Mouse (Mus musculus) kidney, embryonic 15.5 days (tissue): ENCODE results near the gene Ccdc124. TPM values are rescaled to one million over a fixed set of nuclear protein-coding genes. Genes with fewer than 3 reads are reported as not detected.
A peak's percentile ranks its signal among the peaks of the same experiment; 100 is the strongest.

Source experiments
- ATAC-seq: fragments of 200-750 bp; cut with Nextera tagmentation; replicated peaks from 2 replicates; pipeline ENCODE4 v1.8.0; 2017; ENCODE audit warnings: moderate TSS enrichment; ENCODE audit not compliant: low FRiP score
- H3K27ac ChIP-seq: fragments of 300-500 bp; sonication (generic); 2 replicates; pipeline ENCODE4 v1.5.1; 2015; ENCODE audit warnings: mild to moderate bottlenecking, inconsistent platforms
- H3K27me3 ChIP-seq: fragments of 300-500 bp; sonication (generic); 2 replicates; pipeline ENCODE4 v1.6.1; 2015; ENCODE audit warnings: inconsistent platforms
- H3K36me3 ChIP-seq: fragments of 300-500 bp; sonication (generic); 2 replicates; pipeline ENCODE4 v1.6.1; 2015; ENCODE audit warnings: inconsistent platforms
- H3K4me1 ChIP-seq: fragments of 300-500 bp; sonication (generic); 2 replicates; pipeline ENCODE4 v1.6.1; 2015; ENCODE audit warnings: inconsistent platforms
- H3K4me2 ChIP-seq: fragments of 300-500 bp; sonication (generic); 2 replicates; pipeline ENCODE4 v1.6.1; 2015; ENCODE audit warnings: moderate library complexity, mild to moderate bottlenecking, inconsistent platforms
- H3K4me3 ChIP-seq: fragments of 300-500 bp; sonication (generic); replicated peaks from 2 replicates; pipeline ENCODE4 v1.5.1; 2015; ENCODE audit warnings: mild to moderate bottlenecking, inconsistent platforms
- H3K9ac ChIP-seq: fragments of 300-500 bp; sonication (generic); 2 replicates; pipeline ENCODE4 v1.6.1; 2015; ENCODE audit warnings: mild to moderate bottlenecking, inconsistent platforms
- H3K9me3 ChIP-seq: fragments of 300-500 bp; sonication (generic); replicated peaks from 2 replicates; pipeline ENCODE4 v1.6.1; 2016; ENCODE audit warnings: inconsistent platforms
- WGBS: fragments of 180-500 bp; shearing (Covaris S2); methylation state at CpG from one replicate; pipeline ENCODE4 v1.1.7; 2015; ENCODE audit warnings: mixed read lengths; 5-methylcytosine and 5-hydroxymethylcytosine counted together
- polyA plus RNA-seq: library from polyadenylated mRNA; unstranded; fragments of >200 nt; fragmentation: Nextera tagmentation; extraction: Ambion mirVana; gene quantifications from 2 replicates; pipeline ENCODE4 v1.2.1, GENCODE M21; 2015

Ccdc124 gene
- polyA plus RNA-seq, 1 experiment from 2014 or later = 123 TPM

DNA sequence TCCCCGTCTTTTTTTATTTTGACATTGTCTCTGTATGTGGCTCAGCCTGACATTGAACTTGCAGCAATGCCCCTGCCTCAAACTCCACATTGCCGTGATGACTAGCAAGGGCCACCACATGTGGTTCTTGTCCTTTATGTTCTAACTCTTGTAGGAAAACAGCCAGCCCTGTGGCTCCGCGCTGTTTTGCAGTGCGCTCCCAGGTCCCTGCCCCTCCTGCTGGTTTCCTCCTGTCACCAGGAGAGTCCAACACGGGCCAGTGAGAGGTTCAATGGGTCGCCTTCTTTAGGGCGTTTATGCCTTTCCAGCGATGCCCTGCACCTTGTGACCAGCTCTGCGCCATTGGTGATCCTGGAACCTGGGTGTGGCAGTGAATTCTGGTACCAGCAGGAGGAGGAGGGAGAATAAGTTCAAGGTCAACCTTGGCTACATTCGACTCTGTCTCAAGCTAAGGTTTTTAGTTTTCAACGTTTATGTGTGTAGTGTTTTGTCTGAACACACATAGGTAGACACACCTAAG, 7.7 kb downstream of the Ccdc124 start:
- WGBS = 7% methylated on average over 12 of the region's 12 CpGs
- Histone ChIP-seq H3K4me3 (peak overlapping the region; percentile 63), H3K9ac (peak overlapping the region; percentile 38; the same call in 1 of the 2 replicates), H3K36me3 (peaks cover 9% of the 10 kb centered on the region; the same call in 1 of the 2 replicates), H3K27ac (peak overlapping the region; percentile 77), H3K4me1 (peaks cover 74% of the 10 kb centered on the region), H3K9me3 (no peaks in the 10 kb centered on the region), H3K27me3 (peaks cover 38% of the 10 kb centered on the region), H3K4me2 (peak overlapping the region; percentile 90)
- 0 out of 2 replicates have a peak, but pooled peaks have one; percentile 0 for ATAC-seq

DNA sequence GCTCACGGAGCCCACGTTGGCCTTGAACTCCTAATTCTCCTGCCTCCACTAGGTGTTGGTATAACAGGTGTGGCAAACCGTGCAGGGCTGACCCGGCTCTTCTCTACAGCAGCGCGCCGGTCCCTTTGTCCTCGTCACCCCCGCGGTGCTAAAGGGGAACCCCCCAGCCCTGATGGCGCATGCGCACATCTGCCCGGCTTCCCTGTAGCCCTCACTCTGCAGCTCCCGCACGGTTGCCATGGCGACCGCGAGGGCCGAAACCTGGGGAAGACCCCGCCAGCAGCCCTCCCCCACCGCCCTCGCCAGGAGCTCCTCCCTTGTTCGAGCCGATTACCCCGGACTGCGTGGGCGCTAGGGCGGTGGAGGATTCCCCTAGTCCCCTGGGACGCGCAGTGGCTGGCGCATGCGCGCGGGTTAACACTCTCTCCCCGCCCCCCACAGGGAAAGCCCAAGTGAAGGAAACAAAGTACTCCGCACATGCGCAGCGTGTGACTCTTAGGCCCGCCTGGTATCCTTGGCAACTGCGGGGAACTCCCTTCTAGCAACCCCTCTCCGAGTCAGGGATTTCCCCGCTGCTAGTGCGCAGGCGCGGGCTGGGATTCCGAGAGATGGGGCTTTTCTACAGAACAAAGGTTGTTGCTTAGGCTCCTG, 8.3 kb downstream of the Ccdc124 start:
- Histone ChIP-seq H3K4me2 (peak overlapping the region; percentile 90), H3K9ac (peak overlapping the region; percentile 47), H3K4me1 (peaks cover 74% of the 10 kb centered on the region), H3K4me3 (peak overlapping the region; percentile 63), H3K27ac (peak overlapping the region; percentile 84), H3K9me3 (no peaks in the 10 kb centered on the region), H3K27me3 (peaks cover 38% of the 10 kb centered on the region), H3K36me3 (peaks cover 9% of the 10 kb centered on the region; the same call in 1 of the 2 replicates)
- WGBS = 0% methylated on average over 46 of the region's 46 CpGs
- ATAC-seq = peak; percentile 86

DNA sequence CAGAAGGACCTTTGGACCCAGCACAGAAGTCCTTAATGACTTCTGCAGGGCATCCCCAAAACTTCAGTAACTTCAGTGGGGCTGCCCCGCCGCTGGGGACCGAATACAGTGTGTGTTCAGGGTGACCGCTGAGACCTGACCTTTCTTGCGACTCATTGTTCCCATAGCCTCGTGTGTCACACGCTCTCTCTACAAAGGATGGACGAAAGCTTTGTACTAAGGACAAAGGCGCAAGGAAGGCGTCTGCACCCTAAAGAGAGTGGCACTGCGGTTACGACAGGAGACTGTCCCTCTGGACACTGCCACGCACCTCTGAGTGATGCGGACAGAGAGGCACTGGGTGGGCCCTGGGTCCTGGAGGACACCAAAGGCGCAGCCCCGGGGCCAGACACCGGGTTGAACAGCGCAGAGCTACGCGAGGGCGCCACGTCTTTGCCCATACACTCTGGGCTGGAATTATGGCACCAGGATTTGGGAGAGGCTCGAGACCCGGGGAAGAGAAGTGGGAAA, 9.0 kb downstream of the Ccdc124 start:
- ATAC-seq = peak; percentile 16
- H3K27me3 ChIP-seq = peaks cover 38% of the 10 kb centered on the region
- peaks cover 72% of the 10 kb centered on the region for H3K4me1 ChIP-seq
- H3K9ac ChIP-seq = peak overlapping the region; percentile 47
- peak overlapping the region; percentile 63 for H3K4me3 ChIP-seq
- peaks cover 9% of the 10 kb centered on the region; the same call in 1 of the 2 replicates for H3K36me3 ChIP-seq
- WGBS = 3% methylated on average over 24 of the region's 24 CpGs
- peak overlapping the region; percentile 84 for H3K27ac ChIP-seq
- H3K4me2 ChIP-seq = peak overlapping the region; percentile 90
- no peaks in the 10 kb centered on the region for H3K9me3 ChIP-seq

DNA sequence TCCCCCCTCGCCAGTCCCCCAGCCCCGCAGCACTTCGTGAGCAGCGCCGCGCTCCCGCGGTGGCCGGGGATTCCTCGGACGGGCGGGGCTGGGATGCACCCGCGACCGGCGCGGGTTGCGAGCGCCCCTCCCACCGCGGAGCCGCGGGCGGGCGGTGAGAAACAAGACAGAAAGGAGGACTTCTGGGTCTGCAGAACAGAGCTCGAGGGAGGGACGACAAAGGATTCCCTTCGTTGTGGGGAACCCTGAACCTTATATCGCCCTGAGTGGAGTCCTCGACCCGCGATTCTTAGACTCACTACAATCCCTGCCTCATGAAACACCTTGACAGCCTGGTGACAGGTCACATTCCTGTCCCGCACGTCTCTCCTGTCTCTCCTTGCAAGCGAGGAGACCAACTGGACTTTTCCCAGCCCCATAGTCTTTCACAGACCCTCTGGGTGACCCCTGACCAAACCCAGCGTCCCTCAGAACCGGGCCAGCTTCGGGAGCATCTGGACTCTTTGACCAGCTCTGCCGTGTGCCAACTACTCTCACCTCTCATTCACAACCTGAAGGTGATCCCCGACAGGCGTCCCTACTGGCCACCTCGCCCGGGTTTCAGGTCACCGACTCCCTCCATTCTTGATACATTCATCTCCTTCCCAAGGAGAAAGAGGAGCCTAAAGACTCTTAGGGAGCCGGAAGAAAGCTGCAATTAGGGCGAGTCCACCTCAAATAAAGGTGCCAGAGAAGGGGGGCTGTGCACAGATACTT, 9.6 kb downstream of the Ccdc124 start:
- H3K27me3 ChIP-seq = peaks cover 38% of the 10 kb centered on the region
- no peak overlapping the region for H3K27ac ChIP-seq
- H3K4me2 ChIP-seq = peak overlapping the region; percentile 90
- peak overlapping the region; percentile 63 for H3K4me3 ChIP-seq
- peaks cover 65% of the 10 kb centered on the region for H3K4me1 ChIP-seq
- peak overlapping the region; percentile 47 for H3K9ac ChIP-seq
- under 1% methylated on average over 46 of the region's 46 CpGs for WGBS
- H3K36me3 ChIP-seq = peaks cover 9% of the 10 kb centered on the region; the same call in 1 of the 2 replicates
- no peaks in the 10 kb centered on the region for H3K9me3 ChIP-seq
- no peak for ATAC-seq

DNA sequence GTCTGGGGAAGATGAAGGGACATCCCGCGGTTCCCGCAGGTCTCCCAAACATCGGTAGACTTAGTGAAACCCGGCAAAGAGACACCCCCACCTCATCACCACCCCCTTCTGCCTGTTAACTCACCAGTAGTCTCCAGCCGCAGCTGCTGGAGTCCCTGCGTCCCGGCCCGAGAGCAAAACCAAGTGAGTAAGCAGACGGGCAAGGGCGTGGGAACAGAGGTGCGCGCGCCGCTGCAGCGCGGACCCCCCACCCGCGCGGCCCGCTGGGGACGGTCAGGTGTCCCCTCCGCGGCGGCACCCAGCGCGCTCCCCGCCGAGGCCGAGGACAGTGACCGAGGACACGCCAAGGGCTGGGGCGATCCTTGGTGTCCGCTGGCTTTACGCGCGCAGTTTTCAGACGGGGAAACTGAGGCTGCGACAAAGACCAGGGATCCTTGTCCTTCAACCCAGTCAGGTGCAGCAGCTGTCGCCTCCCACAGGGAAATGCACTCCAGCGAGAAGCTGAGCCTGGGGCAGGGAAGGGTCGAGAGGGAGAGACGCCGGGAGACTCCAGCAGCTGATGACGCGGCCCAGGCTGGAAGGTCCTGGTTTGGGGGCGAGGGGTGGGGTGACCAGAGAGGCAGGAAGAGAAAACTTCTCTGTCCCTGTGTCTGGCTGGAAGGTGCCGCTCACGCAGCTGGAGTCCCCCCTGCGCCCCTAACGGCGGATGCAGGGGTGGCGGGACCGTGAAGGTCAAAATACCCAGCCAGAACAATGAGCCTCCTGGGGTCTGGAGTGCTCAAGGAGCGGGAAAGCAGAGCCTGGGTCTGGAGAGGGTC, 10.7 kb downstream of the Ccdc124 start, which contains the start of gene Kcnn1:
Kcnn1 (minus strand) TSS at position 435 of the 818 bp plus-strand sequence.
- Histone ChIP-seq H3K36me3 (peaks cover 7% of the 10 kb centered on the region; the same call in 1 of the 2 replicates), H3K4me1 (peaks cover 61% of the 10 kb centered on the region), H3K9ac (peak within 1 kb of the TSS; percentile 46), H3K27ac (no peak within 1 kb of the TSS), H3K4me3 (peak within 1 kb of the TSS; percentile 63), H3K4me2 (peak within 1 kb of the TSS; percentile 90), H3K9me3 (no peaks in the 10 kb centered on the region), H3K27me3 (peaks cover 38% of the 10 kb centered on the region)
- under 1% methylated on average over 55 of the region's 55 CpGs for WGBS
- ATAC-seq = no peak

DNA sequence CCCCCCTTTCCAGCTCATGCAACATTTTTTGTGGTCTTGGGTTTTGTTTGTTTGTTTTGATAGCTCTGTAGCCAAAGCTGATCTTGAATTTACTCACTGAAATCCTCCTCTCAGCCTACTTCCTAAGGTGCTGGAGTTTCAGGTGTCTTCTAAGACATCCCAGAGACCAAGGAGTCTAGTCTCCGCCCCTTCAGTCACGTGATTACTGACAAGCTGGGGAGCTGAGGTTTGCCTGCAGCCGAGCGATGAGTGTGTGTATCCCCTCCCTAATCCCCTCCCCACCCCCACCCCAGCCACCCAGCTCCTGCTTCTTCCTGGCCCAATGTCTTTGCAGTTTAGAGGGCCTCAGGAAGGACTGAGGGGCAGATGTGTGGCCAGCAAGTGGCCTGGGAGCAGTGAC, 16.2 kb downstream of the Ccdc124 start:
- no peak overlapping the region for H3K9ac ChIP-seq
- no peaks in the 10 kb centered on the region for H3K36me3 ChIP-seq
- H3K9me3 ChIP-seq = no peaks in the 10 kb centered on the region
- no peak for ATAC-seq
- H3K27me3 ChIP-seq = peaks cover 14% of the 10 kb centered on the region
- no peak overlapping the region for H3K4me2 ChIP-seq
- peaks cover 37% of the 10 kb centered on the region for H3K4me1 ChIP-seq
- whole genome bisulfite sequencing = 19% methylated on average over 4 of the region's 4 CpGs
- no peak overlapping the region for H3K4me3 ChIP-seq
- H3K27ac ChIP-seq = no peak overlapping the region

GRCm38 (mm10) chr8:70856541-70857197, 17.1 kb downstream of the Ccdc124 start:
- Histone ChIP-seq H3K4me3 (peak overlapping the region; percentile 54), H3K27me3 (peaks cover 5% of the 10 kb centered on the region), H3K9me3 (no peaks in the 10 kb centered on the region), H3K4me2 (peak overlapping the region; percentile 90), H3K4me1 (peaks cover 36% of the 10 kb centered on the region), H3K27ac (no peak overlapping the region), H3K9ac (peak overlapping the region; percentile 46), H3K36me3 (no peaks in the 10 kb centered on the region)
- 5% methylated on average over 33 of the region's 33 CpGs for WGBS
- peak; percentile 78 for ATAC-seq

DNA sequence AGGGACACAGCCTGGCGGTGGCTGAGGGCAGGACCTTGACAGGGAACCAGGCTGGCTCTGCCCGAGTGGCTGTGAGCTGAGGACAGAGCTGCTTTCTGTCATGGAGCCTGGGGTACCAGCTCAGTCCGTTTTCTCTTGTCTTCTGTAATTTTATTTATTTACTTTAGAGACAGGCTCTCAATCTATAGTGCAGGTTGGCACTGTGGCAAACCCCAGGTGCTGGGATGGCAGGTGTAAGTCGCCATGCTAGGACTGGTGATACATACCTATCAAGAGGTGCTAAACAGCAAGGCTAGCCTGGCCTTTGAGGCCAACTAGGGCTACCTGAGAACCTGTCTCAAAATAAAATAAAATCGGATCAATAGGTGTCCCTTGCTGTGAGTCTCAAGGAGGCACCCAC, 17.7 kb downstream of the Ccdc124 start:
- Histone ChIP-seq H3K4me3 (no peak overlapping the region), H3K9ac (no peak overlapping the region), H3K4me1 (peaks cover 33% of the 10 kb centered on the region), H3K27me3 (no peaks in the 10 kb centered on the region; the same call in none of the 2 replicates), H3K4me2 (peak overlapping the region; percentile 90; the same call in 1 of the 2 replicates), H3K27ac (no peak overlapping the region), H3K9me3 (no peaks in the 10 kb centered on the region), H3K36me3 (no peaks in the 10 kb centered on the region)
- WGBS = 61% methylated on average over 5 of the region's 5 CpGs
- no peak for ATAC-seq

DNA sequence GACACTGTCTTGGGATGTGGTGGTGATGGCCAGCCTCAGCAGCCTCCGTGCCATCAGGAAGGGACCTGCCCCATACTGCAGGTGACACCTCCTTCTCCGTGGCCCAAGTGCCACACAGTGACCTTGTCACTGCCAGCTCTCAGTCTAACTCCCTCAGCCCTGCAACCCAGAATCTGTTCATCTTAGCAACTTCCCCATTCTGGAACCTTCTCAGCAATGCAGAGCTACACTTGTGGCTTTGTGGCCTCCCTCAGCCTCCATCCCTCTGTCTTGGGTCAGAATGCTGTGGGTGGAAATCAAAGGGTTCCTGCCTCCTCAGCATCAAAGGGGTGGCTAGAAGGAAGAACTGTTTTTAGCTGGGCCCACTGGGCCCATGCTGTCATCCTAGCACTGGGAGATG, 19.9 kb downstream of the Ccdc124 start:
- Histone ChIP-seq H3K27me3 (no peaks in the 10 kb centered on the region; the same call in none of the 2 replicates), H3K9ac (no peak overlapping the region), H3K9me3 (no peaks in the 10 kb centered on the region), H3K4me1 (peaks cover 33% of the 10 kb centered on the region), H3K36me3 (no peaks in the 10 kb centered on the region), H3K4me2 (no peak overlapping the region), H3K4me3 (no peak overlapping the region), H3K27ac (no peak overlapping the region)
- no peak for ATAC-seq
- 68% methylated on average over 2 of the region's 2 CpGs for WGBS

DNA sequence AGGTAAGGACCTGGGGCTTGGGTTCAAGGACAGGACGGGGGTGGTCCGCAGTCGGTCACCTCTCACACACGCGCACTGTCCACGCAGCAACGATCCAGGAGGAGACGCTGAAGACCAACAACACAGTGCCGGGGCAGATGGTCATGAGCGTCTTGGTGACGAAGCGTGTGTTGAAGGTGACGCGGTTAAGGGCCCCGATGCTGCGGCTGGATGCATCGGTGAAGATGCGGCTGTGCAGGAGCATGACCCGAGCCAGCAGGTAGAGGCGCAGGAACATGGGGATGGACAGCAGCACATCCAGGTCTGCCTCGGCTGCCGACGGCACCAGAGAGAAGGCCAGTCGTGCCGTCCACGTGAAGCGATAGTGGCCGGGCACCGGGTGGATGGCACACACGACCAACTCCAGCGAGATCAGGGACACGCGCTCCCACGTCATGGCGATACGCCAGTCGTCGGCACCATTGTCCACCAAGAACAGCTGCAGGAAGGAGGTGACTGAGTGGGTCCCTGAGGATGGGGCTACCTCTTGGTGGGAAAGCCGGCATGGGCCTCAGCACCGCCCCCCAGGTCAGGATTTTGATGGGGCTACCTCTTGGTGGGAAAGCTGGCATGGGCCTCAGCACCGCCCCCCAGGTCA, 21.0 kb downstream of the Ccdc124 start:
- no peaks in the 10 kb centered on the region; the same call in none of the 2 replicates for H3K27me3 ChIP-seq
- peaks cover 23% of the 10 kb centered on the region for H3K4me1 ChIP-seq
- H3K27ac ChIP-seq = no peak overlapping the region
- ATAC-seq = no peak
- no peaks in the 10 kb centered on the region for H3K36me3 ChIP-seq
- H3K4me2 ChIP-seq = no peak overlapping the region
- no peak overlapping the region for H3K4me3 ChIP-seq
- no peak overlapping the region for H3K9ac ChIP-seq
- WGBS = 90% methylated on average over 41 of the region's 41 CpGs
- no peaks in the 10 kb centered on the region for H3K9me3 ChIP-seq
